Mouse (Mus musculus) forebrain, embryonic 11.5 days (tissue): ENCODE data around the gene Arhgap21. TPM values are rescaled to one million over a fixed set of nuclear protein-coding genes. Genes with fewer than 3 reads are reported as not detected.
"Not testable (repeated sequence)": the region's sequence is repeated elsewhere in the genome, so short reads cannot be mapped to it uniquely, and the experiment has no call there.

ENCODE experiments used
- ATAC-seq: fragments of 200-750 bp; cut with Nextera tagmentation; replicated peaks from 2 replicates; pipeline ENCODE4 v1.8.0; 2017; ENCODE audit warnings: moderate TSS enrichment; ENCODE audit not compliant: low FRiP score
- DNase-seq: peaks from one replicate; pipeline ENCODE4 v3.0.0-alpha.2; 2017; ENCODE audit warnings: low spot score
- H3K27ac ChIP-seq: fragments of 300-500 bp; sonication (generic); 2 replicates; pipeline ENCODE4 v1.5.1; 2014; ENCODE audit warnings: low read depth, low read length
- H3K27me3 ChIP-seq: fragments of 300-500 bp; sonication (generic); 2 replicates; pipeline ENCODE4 v1.6.1; 2014; ENCODE audit warnings: mild to moderate bottlenecking, low read length, mixed read lengths; ENCODE audit not compliant: control insufficient read depth, insufficient read depth
- H3K36me3 ChIP-seq: fragments of 300-500 bp; sonication (generic); 2 replicates; pipeline ENCODE4 v1.6.1; 2014; ENCODE audit warnings: mild to moderate bottlenecking, low read length, moderate library complexity, mixed read lengths; ENCODE audit not compliant: control insufficient read depth, insufficient read depth
- H3K4me1 ChIP-seq: fragments of 300-500 bp; sonication (generic); replicated peaks from 2 replicates; pipeline ENCODE4 v1.6.1; 2014; ENCODE audit warnings: low read length, mixed read lengths; ENCODE audit not compliant: control insufficient read depth, insufficient read depth
- H3K4me2 ChIP-seq: fragments of 300-500 bp; sonication (generic); 2 replicates; pipeline ENCODE4 v1.6.1; 2014; ENCODE audit warnings: low read depth, mild to moderate bottlenecking, low read length, moderate library complexity, mixed read lengths; ENCODE audit not compliant: severe bottlenecking
- H3K4me3 ChIP-seq: fragments of 300-500 bp; sonication (generic); 2 replicates; pipeline ENCODE4 v1.5.1; 2014; ENCODE audit warnings: low read depth, low read length
- H3K9ac ChIP-seq: fragments of 300-500 bp; sonication (generic); 2 replicates; pipeline ENCODE4 v1.6.1; 2014; ENCODE audit warnings: low read length
- H3K9me3 ChIP-seq: fragments of 300-500 bp; sonication (generic); 2 replicates; pipeline ENCODE4 v1.6.1; 2016; ENCODE audit warnings: low read length, mixed read lengths; ENCODE audit not compliant: control insufficient read depth
- WGBS: fragments of 180-500 bp; shearing (Covaris S2); extraction: QIAGEN DNeasy Blood & Tissue Kit; methylation state at CpG from one replicate; pipeline ENCODE4 v1.1.7; 2014; 5-methylcytosine and 5-hydroxymethylcytosine counted together
- polyA plus RNA-seq: library from polyadenylated mRNA; unstranded; fragments of >200 nt; fragmentation: Nextera tagmentation; extraction: Ambion mirVana; gene quantifications from 2 replicates; pipeline ENCODE4 v1.2.1, GENCODE M21; 2014

Gene Arhgap21
- polyA plus RNA-seq, 1 experiment from 2014 or later, result 61.2 TPM

- peaks cover 12% of the 10 kb centered on the region for H3K4me1 ChIP-seq
- no peak for ATAC-seq
- no peak overlapping the region for H3K4me3 ChIP-seq
- no peaks in the 10 kb centered on the region for H3K27me3 ChIP-seq
- H3K27ac ChIP-seq, result no peak overlapping the region
- no peaks in the 10 kb centered on the region for H3K9me3 ChIP-seq
- DNase-seq, result no peak
- no peaks in the 10 kb centered on the region for H3K36me3 ChIP-seq
- H3K9ac ChIP-seq, result no peak overlapping the region
- no peak overlapping the region for H3K4me2 ChIP-seq
Measured at GRCm38 (mm10) chr2:20941105-20941504, 27.6 kb downstream of the Arhgap21 start.

DNA sequence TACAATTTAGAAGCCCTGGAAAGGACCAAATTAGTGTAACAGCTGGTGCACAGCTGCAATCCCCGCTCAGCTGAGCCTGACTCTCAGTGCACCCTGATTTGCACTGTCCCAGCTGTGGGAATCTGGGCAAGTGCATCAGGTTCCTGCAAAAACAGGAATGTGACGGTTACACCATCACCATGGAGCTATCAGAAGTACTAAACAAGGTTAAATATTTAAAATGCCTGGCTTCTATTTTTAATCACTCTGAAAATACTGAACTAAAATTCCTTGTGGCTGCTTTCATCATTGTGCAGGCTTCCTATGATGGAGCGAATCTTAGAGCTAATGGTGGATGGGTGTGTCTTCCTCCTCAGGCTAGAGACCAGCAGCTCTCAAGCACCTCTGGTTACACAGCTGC lies 29.3 kb downstream of the Arhgap21 start:
- Histone ChIP-seq H3K36me3 (no peaks in the 10 kb centered on the region), H3K27me3 (no peaks in the 10 kb centered on the region), H3K4me3 (no peak overlapping the region), H3K27ac (no peak overlapping the region), H3K9me3 (no peaks in the 10 kb centered on the region), H3K4me1 (peaks cover 3% of the 10 kb centered on the region), H3K9ac (no peak overlapping the region), H3K4me2 (no peak overlapping the region)
- no peak for ATAC-seq
- no peak for DNase-seq
- 83% methylated on average over 3 of the region's 3 CpGs for WGBS

DNA sequence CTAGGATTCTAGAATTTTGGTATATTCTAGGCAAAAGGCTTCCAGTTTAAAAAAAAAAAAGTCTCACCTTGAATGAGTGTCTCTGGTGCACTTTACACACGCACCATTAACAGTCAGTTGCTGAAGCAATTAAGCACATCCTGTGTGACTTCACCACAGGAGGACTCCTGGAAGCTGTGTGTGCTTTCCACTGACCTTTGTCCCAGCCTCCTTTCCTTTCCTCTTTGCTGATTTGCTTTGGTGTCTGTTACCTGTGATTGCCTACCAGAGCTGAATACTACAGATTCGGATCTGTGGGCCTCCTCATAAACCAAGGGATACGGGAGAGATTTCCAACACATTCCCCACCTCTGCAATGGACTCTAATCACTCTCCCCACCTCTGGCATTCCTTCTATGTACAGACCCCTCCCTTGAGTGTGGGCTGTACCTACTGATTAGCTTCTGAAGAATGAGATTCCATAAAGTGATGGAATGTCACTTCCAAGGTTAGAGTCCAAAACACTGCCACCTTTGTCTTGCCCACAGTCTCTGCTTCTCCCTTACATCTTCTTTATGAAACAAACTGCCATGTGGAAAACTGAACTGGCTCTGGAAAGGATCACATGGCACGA lies 32.0 kb downstream of the Arhgap21 start:
- 77% methylated on average over 4 of the region's 4 CpGs for WGBS
- H3K27me3 ChIP-seq, result no peaks in the 10 kb centered on the region
- H3K4me1 ChIP-seq, result no peaks in the 10 kb centered on the region
- DNase-seq (no peak), ATAC-seq (no peak)
- H3K9me3 ChIP-seq, result no peaks in the 10 kb centered on the region
- no peak overlapping the region for H3K4me2 ChIP-seq
- no peak overlapping the region for H3K27ac ChIP-seq
- H3K9ac ChIP-seq, result no peak overlapping the region
- no peak overlapping the region for H3K4me3 ChIP-seq
- no peaks in the 10 kb centered on the region for H3K36me3 ChIP-seq

- Histone ChIP-seq H3K4me3 (no peak overlapping the region), H3K27ac (no peak overlapping the region), H3K27me3 (no peaks in the 10 kb centered on the region), H3K4me2 (no peak overlapping the region), H3K9ac (no peak overlapping the region), H3K36me3 (no peaks in the 10 kb centered on the region), H3K4me1 (no peaks in the 10 kb centered on the region), H3K9me3 (no peaks in the 10 kb centered on the region)
- 72% methylated on average over 9 of the region's 9 CpGs for WGBS
- ATAC-seq (no peak), DNase-seq (no peak)
Measured at GRCm38 (mm10) chr2:20934406-20934805, 34.3 kb downstream of the Arhgap21 start.

GRCm38 (mm10) chr2:20932748-20933313 lies 35.9 kb downstream of the Arhgap21 start:
- H3K36me3 ChIP-seq, result no peaks in the 10 kb centered on the region
- 87% methylated on average over 8 of the region's 8 CpGs for WGBS

GRCm38 (mm10) chr2:20931761-20932160 lies 36.9 kb downstream of the Arhgap21 start:
- not testable (repeated sequence) for H3K4me2 ChIP-seq, H3K4me3 ChIP-seq, H3K9ac ChIP-seq, H3K9me3 ChIP-seq, DNase-seq, H3K36me3 ChIP-seq, H3K27ac ChIP-seq, H3K4me1 ChIP-seq, ATAC-seq, H3K27me3 ChIP-seq
- 98% methylated on average over 3 of the region's 4 CpGs for WGBS

More at GRCm38 (mm10) chr2:20932748-20933313, 35.9 kb downstream of the Arhgap21 start:
- Histone ChIP-seq H3K27me3 (no peaks in the 10 kb centered on the region), H3K4me1 (no peaks in the 10 kb centered on the region), H3K4me2 (no peak overlapping the region), H3K9ac (no peak overlapping the region), H3K4me3 (no peak overlapping the region), H3K27ac (no peak overlapping the region), H3K9me3 (no peaks in the 10 kb centered on the region)
- DNase-seq (no peak), ATAC-seq (no peak)

DNA sequence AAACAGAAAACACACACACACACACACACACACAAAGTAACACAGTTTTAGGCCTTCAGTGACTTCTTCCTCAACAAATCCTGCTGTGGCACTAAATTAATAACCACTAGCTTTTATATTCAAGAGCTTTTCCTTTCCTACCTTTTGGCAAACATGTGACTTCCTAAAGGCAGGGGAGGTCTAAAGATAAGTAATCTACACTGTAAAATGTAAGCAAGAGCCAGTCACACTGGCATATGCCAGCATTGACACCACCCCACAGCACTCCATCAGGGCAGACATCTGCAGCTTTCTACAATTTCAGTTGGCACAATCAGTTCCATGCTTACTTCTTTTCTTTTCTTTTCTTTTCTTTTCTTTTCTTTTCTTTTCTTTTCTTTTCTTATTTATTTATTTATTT lies 40.2 kb downstream of the Arhgap21 start:
- no peak overlapping the region for H3K4me3 ChIP-seq
- H3K36me3 ChIP-seq, result no peaks in the 10 kb centered on the region
- no peak overlapping the region for H3K4me2 ChIP-seq
- H3K9me3 ChIP-seq, result no peaks in the 10 kb centered on the region
- DNase-seq (no peak), ATAC-seq (no peak)
- H3K27me3 ChIP-seq, result no peaks in the 10 kb centered on the region
- no peaks in the 10 kb centered on the region; the same call in 1 of the 2 replicates for H3K4me1 ChIP-seq
- H3K9ac ChIP-seq, result no peak overlapping the region
- no peak overlapping the region for H3K27ac ChIP-seq

DNA sequence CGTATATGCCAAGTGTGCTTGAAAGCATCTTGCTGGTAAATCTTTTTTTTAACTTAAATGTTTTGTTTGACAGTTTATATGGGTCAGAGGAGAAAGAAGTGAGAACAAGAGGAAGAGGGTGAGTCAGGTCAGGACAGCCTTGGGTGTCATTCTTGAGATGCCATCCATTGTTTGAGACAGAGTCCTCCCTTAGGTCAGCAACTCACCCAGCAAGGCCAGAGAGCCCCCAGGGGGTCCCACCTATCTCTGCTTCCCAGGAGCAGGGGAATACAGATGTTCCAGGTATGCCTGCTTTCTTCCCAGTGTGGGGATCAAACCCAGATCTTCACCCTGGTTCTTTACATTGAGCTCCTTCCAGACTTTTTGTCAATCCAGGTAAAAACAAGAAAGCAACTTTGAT lies 43.7 kb downstream of the Arhgap21 start:
- no peak for ATAC-seq

DNA sequence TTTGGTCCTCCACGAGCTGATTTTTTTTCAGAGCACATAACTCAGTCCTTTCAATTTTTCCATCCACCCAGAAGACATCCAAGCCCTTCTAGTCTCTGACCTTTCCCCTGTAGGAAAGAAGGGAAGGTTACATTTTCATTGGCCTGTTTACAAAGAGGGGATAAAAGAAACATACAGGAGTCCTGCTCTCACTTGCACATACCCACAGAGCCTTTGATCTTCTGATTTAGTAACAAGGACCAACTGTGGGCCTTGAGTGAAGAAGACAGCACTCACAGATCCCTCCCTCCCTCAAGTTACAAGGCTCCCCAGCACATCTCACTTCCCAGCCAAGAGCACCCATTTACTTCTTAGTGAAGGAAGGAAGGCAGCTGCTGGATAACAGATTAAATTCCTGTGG lies 46.3 kb downstream of the Arhgap21 start:
- Histone ChIP-seq H3K27ac (no peak overlapping the region), H3K4me2 (no peak overlapping the region), H3K4me1 (peaks cover 7% of the 10 kb centered on the region), H3K4me3 (no peak overlapping the region), H3K36me3 (no peaks in the 10 kb centered on the region), H3K9me3 (no peaks in the 10 kb centered on the region), H3K27me3 (no peaks in the 10 kb centered on the region), H3K9ac (peak overlapping the region; percentile 6; the same call in 1 of the 2 replicates)
- peak; percentile 55 for ATAC-seq
- WGBS, result 3% methylated on average over 1 of the region's 1 CpGs
- no peak for DNase-seq

More for the DNA sequence above, 43.7 kb downstream of the Arhgap21 start:
- Histone ChIP-seq H3K9ac (no peak overlapping the region), H3K4me3 (no peak overlapping the region), H3K27me3 (no peaks in the 10 kb centered on the region), H3K4me1 (peaks cover 7% of the 10 kb centered on the region), H3K36me3 (no peaks in the 10 kb centered on the region), H3K27ac (no peak overlapping the region), H3K9me3 (no peaks in the 10 kb centered on the region), H3K4me2 (no peak overlapping the region)
- DNase-seq, result no peak
- 68% methylated on average over 1 of the region's 1 CpGs for WGBS
